Mouse (Mus musculus) midbrain, postnatal 0 days (tissue): ENCODE measurements around the gene Dok5. TPM values are rescaled to one million over a fixed set of nuclear protein-coding genes. Genes with fewer than 3 reads are reported as not detected.

Source experiments
- ATAC-seq: fragments of 200-750 bp; cut with Nextera tagmentation; 2 replicates; pipeline ENCODE4 v1.8.0; 2017; ENCODE audit warnings: moderate number of reproducible peaks, mild to moderate bottlenecking, moderate TSS enrichment, moderate library complexity; ENCODE audit not compliant: low FRiP score
- DNase-seq: peaks from one replicate; pipeline ENCODE4 v3.0.0-alpha.2; 2015; ENCODE audit warnings: low spot score
- H3K27ac ChIP-seq: fragments of 300-500 bp; sonication (generic); 2 replicates; pipeline ENCODE4 v1.5.1; 2014; ENCODE audit warnings: low read depth, mild to moderate bottlenecking, low read length, mixed read lengths
- H3K27me3 ChIP-seq: fragments of 300-500 bp; sonication (generic); 2 replicates; pipeline ENCODE4 v1.6.1; 2014; ENCODE audit warnings: low read length, control low read depth, mixed read lengths; ENCODE audit not compliant: insufficient read depth
- H3K36me3 ChIP-seq: fragments of 300-500 bp; sonication (generic); 2 replicates; pipeline ENCODE4 v1.6.1; 2014; ENCODE audit warnings: low read length, control low read depth, mixed read lengths; ENCODE audit not compliant: insufficient read depth
- H3K4me1 ChIP-seq: fragments of 300-500 bp; sonication (generic); 2 replicates; pipeline ENCODE4 v1.6.1; 2014; ENCODE audit warnings: mild to moderate bottlenecking, control low read depth, antibody characterized with exemption, low read length, mixed read lengths; ENCODE audit not compliant: insufficient read depth
- H3K4me2 ChIP-seq: fragments of 300-500 bp; sonication (generic); 2 replicates; pipeline ENCODE4 v1.6.1; 2014; ENCODE audit warnings: low read depth, mild to moderate bottlenecking, low read length, mixed read lengths; ENCODE audit not compliant: poor library complexity, severe bottlenecking
- H3K4me3 ChIP-seq: fragments of 300-500 bp; sonication (generic); 2 replicates; pipeline ENCODE4 v1.5.1; 2014; ENCODE audit warnings: low read depth, mild to moderate bottlenecking, low read length, moderate library complexity
- H3K9ac ChIP-seq: fragments of 300-500 bp; sonication (generic); replicated peaks from 2 replicates; pipeline ENCODE4 v1.6.1; 2014; ENCODE audit warnings: mild to moderate bottlenecking, low read length, moderate library complexity, mixed read lengths; ENCODE audit not compliant: poor library complexity, severe bottlenecking
- H3K9me3 ChIP-seq: fragments of 300-500 bp; sonication (generic); 2 replicates; pipeline ENCODE4 v1.6.1; 2016; ENCODE audit warnings: low read length, control low read depth
- CTCF ChIP-seq: IDR thresholded peaks from 2 replicates; pipeline ENCODE4 v1.5.1; 2016; ENCODE audit warnings: antibody characterized with exemption, mild to moderate bottlenecking
- WGBS: fragments of 180-500 bp; shearing (Covaris S2); extraction: QIAGEN DNeasy Blood & Tissue Kit; methylation state at CpG from one replicate; pipeline ENCODE4 v1.1.7; 2014; 5-methylcytosine and 5-hydroxymethylcytosine counted together
- polyA plus RNA-seq: library from polyadenylated mRNA; unstranded; fragments of >200 nt; fragmentation: Nextera tagmentation; extraction: Ambion mirVana; gene quantifications from 2 replicates; pipeline ENCODE4 v1.2.1, GENCODE M21; 2015
- total RNA-seq: library from RNA; depleted of rRNA; stranded (reverse); fragments of >200 nt; gene quantifications from 2 replicates; pipeline ENCODE4 v1.2.3, GENCODE M21; 2014

The Dok5 gene
- total and polyA plus RNA-seq, 2 experiments from 2014 or later: 27.0 to 35.2 TPM

- ATAC-seq: peak; percentile 44; the same call in 1 of the 2 replicates
Measured at GRCm38 (mm10) chr2:170739713-170740365, 8.2 kb downstream of the Dok5 start.

GRCm38 (mm10) chr2:170743521-170743920 lies 11.9 kb downstream of the Dok5 start:
- no peaks in the 10 kb centered on the region for H3K9me3 ChIP-seq
- H3K36me3 ChIP-seq: no peaks in the 10 kb centered on the region
- ATAC-seq: no peak
- TF ChIP-seq CTCF: no peak
- no peak overlapping the region for H3K27ac ChIP-seq
- 73% methylated on average over 2 of the region's 2 CpGs for WGBS
- no peak overlapping the region for H3K4me3 ChIP-seq
- no peaks in the 10 kb centered on the region for H3K27me3 ChIP-seq
- no peak for DNase-seq
- 0 out of 2 replicates have a peak, but pooled peaks cover 3% of the 10 kb centered on the region for H3K4me1 ChIP-seq
- H3K9ac ChIP-seq: no peak overlapping the region
- H3K4me2 ChIP-seq: no peak overlapping the region

More at GRCm38 (mm10) chr2:170739713-170740365, 8.2 kb downstream of the Dok5 start:
- DNase-seq: no peak
- TF ChIP-seq CTCF: no peak
- Histone ChIP-seq H3K4me1 (0 out of 2 replicates have a peak, but pooled peaks cover 3% of the 10 kb centered on the region), H3K9ac (no peak overlapping the region), H3K36me3 (no peaks in the 10 kb centered on the region), H3K27me3 (no peaks in the 10 kb centered on the region), H3K4me3 (no peak overlapping the region), H3K4me2 (no peak overlapping the region), H3K27ac (no peak overlapping the region), H3K9me3 (no peaks in the 10 kb centered on the region)
- 56% methylated on average over 8 of the region's 8 CpGs for WGBS

GRCm38 (mm10) chr2:170748901-170749300 lies 17.3 kb downstream of the Dok5 start:
- Histone ChIP-seq H3K4me2 (no peak overlapping the region), H3K4me1 (no peaks in the 10 kb centered on the region), H3K9me3 (no peaks in the 10 kb centered on the region), H3K27me3 (no peaks in the 10 kb centered on the region), H3K27ac (no peak overlapping the region), H3K36me3 (no peaks in the 10 kb centered on the region), H3K4me3 (no peak overlapping the region), H3K9ac (no peak overlapping the region)
- WGBS: 64% methylated on average over 3 of the region's 3 CpGs
- TF ChIP-seq CTCF: no peak
- peak; percentile 42 for DNase-seq
- no peak for ATAC-seq

GRCm38 (mm10) chr2:170752191-170752850 lies 20.7 kb downstream of the Dok5 start:
- no peak for TF ChIP-seq CTCF
- DNase-seq: no peak
- Histone ChIP-seq H3K4me3 (no peak overlapping the region), H3K9me3 (no peaks in the 10 kb centered on the region), H3K27ac (no peak overlapping the region), H3K36me3 (no peaks in the 10 kb centered on the region), H3K27me3 (no peaks in the 10 kb centered on the region), H3K4me1 (peaks cover 7% of the 10 kb centered on the region; the same call in 1 of the 2 replicates), H3K4me2 (no peak overlapping the region), H3K9ac (no peak overlapping the region)
- WGBS: 60% methylated on average over 10 of the region's 10 CpGs
- ATAC-seq: no peak

GRCm38 (mm10) chr2:170755817-170756216 lies 24.2 kb downstream of the Dok5 start:
- H3K4me1 ChIP-seq: peaks cover 7% of the 10 kb centered on the region; the same call in 1 of the 2 replicates

GRCm38 (mm10) chr2:170756667-170757066 lies 25.1 kb downstream of the Dok5 start:
- H3K27ac ChIP-seq: no peak overlapping the region
- ATAC-seq (no peak), DNase-seq (peak; percentile 27)
- H3K4me3 ChIP-seq: no peak overlapping the region
- no peak overlapping the region for H3K4me2 ChIP-seq
- H3K9me3 ChIP-seq: no peaks in the 10 kb centered on the region
- no peak overlapping the region for H3K9ac ChIP-seq
- no peaks in the 10 kb centered on the region for H3K27me3 ChIP-seq
- WGBS: 57% methylated on average over 7 of the region's 7 CpGs
- TF ChIP-seq CTCF: no peak
- peaks cover 7% of the 10 kb centered on the region; the same call in 1 of the 2 replicates for H3K4me1 ChIP-seq
- no peaks in the 10 kb centered on the region for H3K36me3 ChIP-seq

More at GRCm38 (mm10) chr2:170755817-170756216, 24.2 kb downstream of the Dok5 start:
- WGBS: 63% methylated on average over 2 of the region's 2 CpGs
- no peak overlapping the region for H3K27ac ChIP-seq
- H3K27me3 ChIP-seq: no peaks in the 10 kb centered on the region
- no peak for TF ChIP-seq CTCF
- no peaks in the 10 kb centered on the region for H3K36me3 ChIP-seq
- ATAC-seq (no peak), DNase-seq (no peak)
- no peak overlapping the region for H3K4me3 ChIP-seq
- no peaks in the 10 kb centered on the region for H3K9me3 ChIP-seq
- H3K9ac ChIP-seq: no peak overlapping the region
- no peak overlapping the region for H3K4me2 ChIP-seq
